Mouse (Mus musculus): ENCODE data around the gene Tax1bp1.

The Tax1bp1 gene

DNA sequence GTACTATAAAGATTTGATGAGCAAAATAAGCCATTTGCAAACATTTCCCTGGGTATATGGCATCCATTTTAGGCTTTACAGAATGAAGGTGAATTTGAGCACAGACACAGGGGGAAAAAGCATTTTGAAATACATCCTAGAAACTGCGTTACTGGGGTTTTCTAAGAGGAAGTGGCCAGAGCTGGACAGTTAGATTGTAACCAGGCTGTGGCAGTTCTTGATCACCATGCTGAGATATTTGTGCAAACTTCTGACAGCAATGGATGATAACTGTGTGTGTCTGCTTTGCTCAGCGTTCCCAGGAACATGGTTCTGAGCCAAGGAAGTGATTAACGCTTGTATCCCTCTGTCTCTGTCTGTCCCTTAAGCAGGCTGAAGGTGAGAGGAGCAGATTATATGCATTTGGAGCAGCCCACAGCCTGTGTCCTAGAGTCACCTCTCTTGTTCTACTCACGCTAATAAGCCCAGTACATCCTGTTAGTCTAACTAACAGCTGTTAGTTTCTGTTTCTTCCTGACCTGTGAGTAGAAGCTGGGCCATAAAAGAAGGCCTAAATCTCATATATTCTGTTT lies 15.5 kb upstream of the Tax1bp1 start:
- POLR2A ChIA-PET, result no interaction called here

GRCm38 (mm10) chr6:52699050-52699449 lies 14.5 kb upstream of the Tax1bp1 start:
- CTCF ChIA-PET, result interaction anchor here in 2 of 4 experiments (0.7 kb wide), 2 partner anchors 63 to 429 kb away, joined by 4 to 11 read pairs; no protein-coding TSS in a partner anchor
- POLR2A ChIA-PET, result interaction anchor here in 1 of 4 experiments (1.0 kb wide), 1 partner anchor 14 kb away, joined by 3 read pairs; the partner anchor contains the start of gene Tax1bp1

More for the DNA sequence above, 15.5 kb upstream of the Tax1bp1 start:
- CTCF ChIA-PET, result no interaction called here

DNA sequence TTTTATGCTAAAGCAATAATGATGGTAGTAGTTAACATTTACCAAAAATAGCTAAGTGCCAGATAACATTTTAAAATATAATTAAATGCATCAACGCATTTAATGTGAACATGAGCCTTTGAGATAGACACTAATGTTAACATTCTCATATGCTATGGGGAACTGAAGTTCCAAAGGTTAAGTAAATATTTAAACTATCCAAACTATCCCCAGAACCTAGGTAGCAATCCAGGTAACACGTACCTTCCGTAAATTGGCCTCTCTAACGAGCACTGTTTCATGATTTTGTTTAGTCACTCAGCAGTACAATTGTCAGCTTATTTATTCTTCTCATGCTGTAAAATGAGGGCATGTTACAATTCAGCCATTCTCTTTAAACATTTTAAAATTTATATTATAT lies 13.6 kb upstream of the Tax1bp1 start:
- ChIA-PET CTCF (no interaction called here), POLR2A (interaction anchor here in 1 of 4 experiments (0.7 kb wide), 1 partner anchor 1201 kb away, joined by 3 read pairs; no protein-coding TSS in a partner anchor)

DNA sequence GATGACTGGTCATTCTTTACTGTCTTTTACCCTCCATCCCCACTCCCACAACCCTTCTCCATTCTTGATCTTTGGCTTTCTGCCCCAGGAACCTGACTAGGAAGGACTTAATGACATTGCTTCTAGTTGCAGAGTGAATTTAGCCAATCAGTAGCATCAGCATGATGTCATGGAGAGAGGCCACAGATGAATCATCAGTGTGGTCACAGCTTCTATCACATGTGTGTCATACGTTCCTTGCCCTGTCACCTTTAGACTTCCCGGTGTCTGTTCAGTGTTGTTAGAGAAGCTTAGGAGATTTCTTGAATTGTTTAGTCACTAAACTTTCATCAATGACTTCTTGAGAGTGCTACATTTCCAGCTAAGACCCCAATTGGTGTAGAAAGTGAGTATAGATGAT lies 10.3 kb upstream of the Tax1bp1 start:
- ChIA-PET POLR2A (interaction anchor here in 1 of 4 experiments (3.2 kb wide), 1 partner anchor 10 kb away, joined by 16 read pairs; the partner anchor contains the start of gene Tax1bp1), CTCF (no interaction called here)

GRCm38 (mm10) chr6:52705280-52705679 lies 8.2 kb upstream of the Tax1bp1 start:
- CTCF ChIA-PET, result interaction anchor here in 3 of 4 experiments (0.6 to 1.2 kb wide), 3 partner anchors 19 to 974 kb away, joined by 3 to 11 read pairs (median 4); no protein-coding TSS in a partner anchor
- POLR2A ChIA-PET, result interaction anchor here in 2 of 4 experiments (0.5 to 3.2 kb wide), 4 partner anchors 8 to 1168 kb away, joined by 3 to 16 read pairs (median 6); partner anchors contain the start of gene Tax1bp1 (in 1 of the 2)

DNA sequence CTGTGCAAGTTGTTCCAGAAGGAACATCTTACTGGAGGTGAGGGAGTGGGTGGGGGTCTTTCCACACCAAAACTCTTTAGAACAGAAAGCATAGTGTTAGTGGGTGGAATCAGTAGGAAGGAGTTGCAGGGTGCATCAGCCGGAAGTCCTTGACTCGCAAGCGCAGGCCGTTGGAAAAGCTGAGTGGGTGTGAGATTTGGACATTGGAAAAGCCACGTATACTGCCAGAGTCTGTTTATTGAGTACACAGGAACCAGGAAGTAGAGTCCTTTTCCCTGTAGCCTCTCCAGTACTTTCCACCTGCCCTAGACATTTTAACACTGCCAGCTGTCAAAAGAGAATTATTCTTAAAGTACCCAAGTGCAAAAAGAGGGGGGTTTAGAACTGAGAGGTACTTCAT lies 5.7 kb upstream of the Tax1bp1 start:
- ChIA-PET CTCF (no interaction called here), POLR2A (no interaction called here)

DNA sequence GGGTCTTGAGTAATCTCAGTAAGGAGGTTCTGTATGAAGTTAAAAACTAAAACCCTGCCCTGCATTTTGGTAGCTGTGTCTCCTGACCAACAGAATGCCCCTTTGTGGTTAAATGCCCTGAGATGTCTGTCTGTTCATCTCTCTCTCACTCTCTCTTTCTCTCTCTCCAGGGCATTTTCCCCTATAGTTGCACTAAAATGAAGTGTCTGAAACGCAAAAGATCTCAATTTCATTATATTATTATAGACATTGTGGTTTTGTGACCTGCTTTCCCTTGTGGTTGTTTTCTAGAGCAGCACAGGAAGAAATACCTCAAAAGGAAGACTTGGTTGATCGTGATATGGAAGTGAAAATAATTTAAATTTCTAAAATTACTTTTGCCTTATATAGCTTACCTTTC lies 966 bp upstream of the Tax1bp1 start:
- ChIA-PET CTCF (interaction anchor here in 1 of 4 experiments (0.6 kb wide), 1 partner anchor 127 kb away, joined by 8 read pairs; no protein-coding TSS in a partner anchor), POLR2A (interaction anchor here in 2 of 4 experiments (1.5 to 3.9 kb wide), 5 partner anchors 8 to 73 kb away, joined by 3 to 33 read pairs (median 16); partner anchors contain the start of gene Hibadh (in 1 of the 2))

DNA sequence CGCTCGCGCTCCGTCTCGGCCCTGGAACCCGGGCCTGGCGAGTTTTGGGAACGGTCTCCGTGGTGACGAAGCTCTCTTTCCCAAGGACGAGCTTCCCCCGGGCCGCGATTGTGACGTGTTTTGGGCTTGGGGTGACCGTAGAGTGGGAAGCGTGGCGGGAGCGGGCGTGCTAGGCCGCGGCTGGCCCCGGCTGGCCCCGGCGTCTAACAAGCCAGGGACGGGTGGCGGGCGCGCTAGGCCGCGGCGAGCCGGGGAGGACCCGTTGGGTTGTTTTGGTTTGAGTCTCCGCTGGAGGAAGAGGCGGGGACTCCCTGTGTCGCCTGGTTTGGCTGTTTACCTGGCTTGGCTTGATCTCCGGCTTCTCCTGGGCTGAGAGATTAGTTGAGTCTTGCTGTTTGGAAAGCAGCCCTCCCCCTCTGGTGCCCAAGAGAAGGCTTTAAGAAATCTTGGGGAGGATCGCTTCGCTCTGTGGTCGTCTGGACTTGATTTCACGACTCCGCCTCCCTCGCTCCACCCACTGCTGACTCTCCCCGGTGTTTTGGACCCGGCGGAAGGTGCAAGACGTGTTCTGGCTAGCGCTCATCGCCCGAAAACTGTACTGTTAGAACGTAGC lies 474 bp downstream of the Tax1bp1 start:
- POLR2A ChIA-PET, result interaction anchor here (0.6 to 3.9 kb wide), 25 partner anchors 9 to 454 kb away, joined by 3 to 33 read pairs (median 3); partner anchors contain the start of gene Hibadh (in 2 of the 4)
- CTCF ChIA-PET, result interaction anchor here in 3 of 4 experiments (0.6 to 1.5 kb wide), 5 partner anchors 10 to 224 kb away, joined by 3 to 9 read pairs (median 4); no protein-coding TSS in a partner anchor

DNA sequence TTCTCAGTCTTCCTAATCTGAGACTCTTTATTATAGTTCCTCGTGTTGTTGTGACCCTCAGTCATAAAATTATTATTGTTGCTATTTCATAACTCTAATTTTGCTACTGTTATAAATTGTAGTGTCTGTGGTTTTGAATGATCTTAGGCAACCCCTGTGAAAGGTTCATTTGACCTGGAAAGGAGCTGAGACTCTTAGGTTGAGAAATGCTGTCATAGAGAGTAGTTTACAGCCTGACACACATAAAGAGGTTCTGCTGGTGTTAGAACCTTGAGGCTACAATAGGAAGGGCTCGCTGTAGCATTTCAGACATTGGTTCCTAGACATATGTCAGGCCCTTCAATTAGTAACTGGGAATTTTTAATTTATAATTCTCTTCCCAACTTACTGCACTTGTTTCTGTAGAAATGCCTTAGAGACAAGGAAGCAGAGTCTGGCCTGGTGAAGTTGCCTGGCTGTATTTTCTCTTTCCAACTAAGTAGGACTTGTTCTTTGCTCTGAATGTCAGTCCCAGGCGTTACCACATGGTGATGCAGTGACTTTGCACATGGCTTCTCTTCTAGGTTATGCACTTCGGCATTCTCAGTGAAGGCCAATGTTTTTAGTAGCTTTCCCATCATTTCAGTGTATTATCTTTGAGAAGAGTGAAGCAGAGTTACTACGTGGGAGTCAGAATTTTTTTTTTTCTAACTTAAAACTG lies 4.1 kb downstream of the Tax1bp1 start:
- ChIA-PET CTCF (no interaction called here), POLR2A (interaction anchor here in 1 of 4 experiments (1.2 to 1.3 kb wide), 2 partner anchors 13 to 118 kb away, joined by 3 to 5 read pairs; no protein-coding TSS in a partner anchor)

- POLR2A ChIA-PET, result interaction anchor here in 3 of 4 experiments (1.0 to 4.3 kb wide), 6 partner anchors 11 to 89 kb away, joined by 3 to 33 read pairs (median 4); partner anchors contain the start of genes Tax1bp1 (in 2 of the 3) and Hibadh (in 1 of the 3)
- CTCF ChIA-PET, result interaction anchor here (0.6 to 2.0 kb wide), 22 partner anchors 9 to 468 kb away, joined by 3 to 8 read pairs (median 4); partner anchors contain the start of genes Hibadh (in 1 of the 4) and Tax1bp1 (in 1 of the 4)
Observed at GRCm38 (mm10) chr6:52724805-52725439, 11.4 kb downstream of the Tax1bp1 start.

GRCm38 (mm10) chr6:52730338-52730737 lies 16.8 kb downstream of the Tax1bp1 start:
- POLR2A ChIA-PET, result interaction anchor here in 3 of 4 experiments (0.5 to 1.2 kb wide), 5 partner anchors 9 to 101 kb away, joined by 3 to 8 read pairs (median 4); partner anchors contain the start of gene Tax1bp1 (in 1 of the 3)

DNA sequence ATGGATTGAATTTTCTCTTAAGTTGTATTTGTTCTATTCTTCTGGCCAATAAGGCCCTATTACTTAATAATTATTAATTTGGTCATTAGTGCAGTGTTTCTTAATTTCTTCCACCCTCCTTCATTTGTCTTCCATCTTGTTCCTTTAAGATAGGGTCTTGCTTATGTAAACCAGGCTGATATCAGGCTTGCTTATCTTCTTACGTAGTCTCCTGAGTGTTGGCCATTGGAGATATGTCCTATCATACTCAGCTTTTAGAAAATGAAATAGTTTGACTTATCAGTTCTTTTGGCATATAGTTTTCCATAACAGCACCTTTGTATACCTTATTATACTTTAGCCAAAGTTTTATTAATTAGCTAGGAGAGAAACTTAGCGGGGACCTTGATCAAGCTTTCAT lies 21.1 kb downstream of the Tax1bp1 start:
- POLR2A ChIA-PET, result interaction anchor here in 2 of 4 experiments (0.7 to 0.8 kb wide), 2 partner anchors 29 to 488 kb away, joined by 3 to 5 read pairs; no protein-coding TSS in a partner anchor
- CTCF ChIA-PET, result interaction anchor here in 1 of 4 experiments (1.0 kb wide), 1 partner anchor 13 kb away, joined by 3 read pairs; no protein-coding TSS in a partner anchor

More at GRCm38 (mm10) chr6:52730338-52730737, 16.8 kb downstream of the Tax1bp1 start:
- CTCF ChIA-PET, result no interaction called here

- POLR2A ChIA-PET, result no interaction called here
- CTCF ChIA-PET, result no interaction called here
Observed at GRCm38 (mm10) chr6:52752832-52753231, 39.3 kb downstream of the Tax1bp1 start.

- ChIA-PET POLR2A (no interaction called here), CTCF (no interaction called here)
Observed at GRCm38 (mm10) chr6:52765206-52765605, 51.7 kb downstream of the Tax1bp1 start.

- POLR2A ChIA-PET, result interaction anchor here in 1 of 4 experiments (0.9 to 1.3 kb wide), 2 partner anchors 10 to 27 kb away, joined by 3 to 4 read pairs; no protein-coding TSS in a partner anchor
Observed at GRCm38 (mm10) chr6:52770789-52771188, 57.3 kb downstream of the Tax1bp1 start.

GRCm38 (mm10) chr6:52773132-52773531 lies 59.6 kb downstream of the Tax1bp1 start:
- CTCF ChIA-PET, result no interaction called here
- POLR2A ChIA-PET, result interaction anchor here in 1 of 4 experiments (1.3 kb wide), 1 partner anchor 9 kb away, joined by 4 read pairs; no protein-coding TSS in a partner anchor

More at GRCm38 (mm10) chr6:52770789-52771188, 57.3 kb downstream of the Tax1bp1 start:
- CTCF ChIA-PET, result no interaction called here

GRCm38 (mm10) chr6:52775350-52775749 lies 61.8 kb downstream of the Tax1bp1 start:
- ChIA-PET CTCF (no interaction called here), POLR2A (interaction anchor here in 2 of 4 experiments (0.6 kb wide), 2 partner anchors 184 to 500 kb away, joined by 3 to 4 read pairs; no protein-coding TSS in a partner anchor)

GRCm38 (mm10) chr6:52775956-52776355 lies 62.4 kb downstream of the Tax1bp1 start:
- ChIA-PET POLR2A (interaction anchor here in 1 of 4 experiments (0.6 kb wide), 1 partner anchor 501 kb away, joined by 3 read pairs; no protein-coding TSS in a partner anchor), CTCF (interaction anchor here in 1 of 4 experiments (1.0 kb wide), 1 partner anchor 52 kb away, joined by 3 read pairs; no protein-coding TSS in a partner anchor)
